Mouse (Mus musculus): ENCODE results near the gene Foxa1. TPM values are rescaled to one million over a fixed set of nuclear protein-coding genes. Genes with fewer than 3 reads are reported as not detected.

Foxa1 gene
- 5.7 and 24.6 TPM in 2 replicates for polyA plus RNA-seq (2012; rRNA removed; ENCODE audit: low replicate concordance)

DNA sequence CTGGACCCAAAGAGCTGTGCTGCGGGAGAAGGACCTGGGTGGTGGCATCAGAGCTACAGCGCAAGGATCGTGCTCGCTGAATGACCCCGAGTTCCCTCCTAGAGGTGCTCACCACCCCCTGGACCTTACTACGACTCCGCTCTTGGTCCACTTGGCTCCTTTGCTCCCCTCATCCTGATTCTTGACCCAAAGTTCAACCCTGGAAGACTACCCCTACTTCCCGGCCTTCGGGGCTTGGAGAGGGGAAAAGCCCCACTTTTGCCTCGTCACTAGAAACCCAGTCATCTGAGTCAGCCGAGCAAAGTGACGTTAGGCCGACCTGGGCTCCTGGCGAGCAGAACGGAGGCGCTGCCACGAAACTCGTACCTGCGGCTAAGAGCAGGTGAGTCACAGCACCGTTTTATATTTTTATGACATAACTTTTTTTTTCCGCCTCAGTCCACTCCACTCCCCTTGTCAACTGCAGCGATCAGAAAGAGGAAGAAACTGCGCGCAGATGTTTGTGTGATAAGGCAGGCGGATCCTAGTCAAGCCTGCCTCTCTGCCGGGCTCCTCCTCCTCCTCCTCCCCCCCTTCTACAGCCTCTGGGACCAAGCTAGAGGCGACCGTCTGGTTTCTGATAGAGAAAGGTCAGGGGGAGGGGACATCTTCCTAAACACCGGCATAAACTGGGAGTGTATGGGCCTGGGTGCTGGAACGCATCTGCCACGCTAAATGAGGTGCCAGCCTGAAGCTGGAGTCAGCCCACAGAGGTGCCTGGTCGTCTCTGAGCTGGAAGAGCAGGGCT lies at the start of gene Foxa1:
TSS of gene Foxa1 (minus strand) at position 502 of the 787 bp plus-strand sequence.

DNA sequence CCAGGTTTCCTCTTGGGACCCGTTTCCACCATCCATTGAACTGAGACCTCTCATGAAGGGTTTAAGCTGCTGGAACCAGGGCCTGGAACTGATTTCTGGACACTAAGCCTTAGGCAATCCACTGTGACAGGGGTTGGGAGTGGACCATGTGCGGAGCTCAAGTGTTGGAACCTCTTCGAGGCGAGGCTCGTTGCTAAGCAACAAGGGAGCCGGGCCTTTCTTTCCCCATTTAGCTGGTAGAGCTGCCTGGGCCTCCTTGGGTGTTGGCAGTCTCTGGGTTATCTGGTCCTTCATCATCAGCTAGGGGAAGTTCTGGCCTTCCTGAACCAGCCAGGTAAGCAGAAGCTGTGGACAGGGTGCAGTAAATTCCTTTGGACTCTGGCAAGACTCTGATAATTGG lies 17.2 kb upstream of the Foxa1 start, which contains the start of gene Ttc6:
TSS of gene Ttc6 (plus strand) at position 205 of the 400 bp plus-strand sequence.

Other genes starting within 250 kb of the Foxa1 start
- gene Ttc6, start 17.2 kb upstream of the Foxa1 start, polyA plus RNA-seq (2012; rRNA removed; ENCODE audit: low replicate concordance), result 1.0 and 2.5 TPM in 2 replicates